Mouse (Mus musculus) limb, embryonic 13.5 days (tissue): ENCODE data around the gene Efcab6. TPM values are rescaled to one million over a fixed set of nuclear protein-coding genes. Genes with fewer than 3 reads are reported as not detected.
"Not testable (repeated sequence)": the region's sequence is repeated elsewhere in the genome, so short reads cannot be mapped to it uniquely, and the experiment has no call there.

Experiments used
- ATAC-seq: fragments of 200-750 bp; cut with Nextera tagmentation; 2 replicates; pipeline ENCODE4 v1.8.0; 2017; ENCODE audit warnings: low read depth, moderate number of reproducible peaks, moderate TSS enrichment; ENCODE audit not compliant: low FRiP score
- H3K27ac ChIP-seq: fragments of 300-500 bp; sonication (generic); 2 replicates; pipeline ENCODE4 v1.5.1; 2015; ENCODE audit warnings: inconsistent platforms, mild to moderate bottlenecking, moderate library complexity
- H3K27me3 ChIP-seq: fragments of 300-500 bp; sonication (generic); 2 replicates; pipeline ENCODE4 v1.6.1; 2015; ENCODE audit warnings: mild to moderate bottlenecking, inconsistent platforms
- H3K36me3 ChIP-seq: fragments of 300-500 bp; sonication (generic); 2 replicates; pipeline ENCODE4 v1.6.1; 2015; ENCODE audit warnings: inconsistent platforms, mild to moderate bottlenecking, moderate library complexity
- H3K4me1 ChIP-seq: fragments of 300-500 bp; sonication (generic); 2 replicates; pipeline ENCODE4 v1.6.1; 2015; ENCODE audit warnings: inconsistent platforms
- H3K4me2 ChIP-seq: fragments of 300-500 bp; sonication (generic); replicated peaks from 2 replicates; pipeline ENCODE4 v1.6.1; 2015; ENCODE audit warnings: inconsistent platforms, mild to moderate bottlenecking, moderate library complexity
- H3K4me3 ChIP-seq: fragments of 300-500 bp; sonication (generic); 2 replicates; pipeline ENCODE4 v1.5.1; 2015; ENCODE audit warnings: moderate library complexity, mild to moderate bottlenecking, inconsistent platforms
- H3K9ac ChIP-seq: fragments of 300-500 bp; sonication (generic); 2 replicates; pipeline ENCODE4 v1.6.1; 2015; ENCODE audit warnings: mild to moderate bottlenecking, inconsistent platforms
- H3K9me3 ChIP-seq: fragments of 300-500 bp; sonication (generic); 2 replicates; pipeline ENCODE4 v1.6.1; 2016; ENCODE audit warnings: inconsistent platforms
- WGBS: fragments of 180-500 bp; shearing (Covaris S2); methylation state at CpG from one replicate; pipeline ENCODE4 v1.1.7; 2015; 5-methylcytosine and 5-hydroxymethylcytosine counted together
- polyA plus RNA-seq: library from polyadenylated mRNA; unstranded; fragments of >200 nt; fragmentation: Nextera tagmentation; extraction: Ambion mirVana; gene quantifications from 2 replicates; pipeline ENCODE4 v1.2.1, GENCODE M21; 2015

The Efcab6 gene
- polyA plus RNA-seq: 0.27 TPM in 1 of 2 replicates, not detected in the other

GRCm38 (mm10) chr15:84065140-84065539 is at the start of gene Efcab6:
Gene Efcab6 (minus strand): TSS chr15:84065379.
- Histone ChIP-seq H3K4me1 (peaks cover 14% of the 10 kb centered on the region; the same call in 1 of the 2 replicates), H3K9me3 (peaks cover 10% of the 10 kb centered on the region; the same call in 1 of the 2 replicates), H3K27ac (no peak within 1 kb of the TSS), H3K4me2 (peak within 1 kb of the TSS; percentile 60), H3K27me3 (peaks cover 67% of the 10 kb centered on the region), H3K36me3 (no peaks in the 10 kb centered on the region), H3K4me3 (peak within 1 kb of the TSS; percentile 30), H3K9ac (no peak within 1 kb of the TSS)
- no peak for ATAC-seq
- under 1% methylated on average over 29 of the region's 29 CpGs for WGBS

DNA sequence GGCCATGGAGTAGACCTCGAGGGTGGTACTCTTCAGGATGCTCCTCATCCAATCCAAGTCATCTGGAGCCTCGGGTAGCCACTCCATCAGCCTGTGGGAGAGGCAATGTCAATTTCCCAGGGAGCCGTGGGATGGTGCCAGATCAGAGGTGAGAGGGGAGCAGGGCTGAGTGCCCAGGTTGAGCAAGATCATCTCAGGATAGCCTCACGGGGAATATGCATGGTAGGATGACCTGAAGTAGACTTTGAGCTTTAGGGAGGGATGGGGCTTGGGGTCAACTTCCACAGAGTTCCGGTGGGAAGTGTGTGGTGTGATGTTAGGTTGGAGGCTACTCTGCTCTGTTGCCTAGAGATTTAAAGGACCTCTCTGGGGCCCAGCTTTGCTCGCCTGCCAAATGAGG is 48.7 kb upstream of the Efcab6 start:
- no peak overlapping the region for H3K4me2 ChIP-seq
- no peaks in the 10 kb centered on the region for H3K27me3 ChIP-seq
- H3K4me3 ChIP-seq: no peak overlapping the region
- H3K27ac ChIP-seq: no peak overlapping the region
- WGBS: 72% methylated on average over 6 of the region's 6 CpGs
- no peaks in the 10 kb centered on the region for H3K4me1 ChIP-seq
- H3K9me3 ChIP-seq: no peaks in the 10 kb centered on the region
- no peak for ATAC-seq
- H3K9ac ChIP-seq: no peak overlapping the region
- H3K36me3 ChIP-seq: no peaks in the 10 kb centered on the region

- ATAC-seq: no peak
These were observed 43.7 kb upstream of the Efcab6 start for GRCm38 (mm10) chr15:84108899-84109298.

GRCm38 (mm10) chr15:84105924-84106500 is 40.8 kb upstream of the Efcab6 start:
- H3K4me1 ChIP-seq: peaks cover 10% of the 10 kb centered on the region
- H3K27ac ChIP-seq: no peak overlapping the region
- WGBS: 9% methylated on average over 12 of the region's 12 CpGs
- peaks cover 61% of the 10 kb centered on the region for H3K27me3 ChIP-seq
- H3K4me3 ChIP-seq: peak overlapping the region; percentile 56
- peak overlapping the region; percentile 94 for H3K4me2 ChIP-seq
- H3K9ac ChIP-seq: no peak overlapping the region
- no peak for ATAC-seq
- H3K9me3 ChIP-seq: no peaks in the 10 kb centered on the region
- H3K36me3 ChIP-seq: no peaks in the 10 kb centered on the region

More at GRCm38 (mm10) chr15:84108899-84109298, 43.7 kb upstream of the Efcab6 start:
- peaks cover 45% of the 10 kb centered on the region for H3K27me3 ChIP-seq
- peaks cover 10% of the 10 kb centered on the region for H3K4me1 ChIP-seq
- H3K27ac ChIP-seq: no peak overlapping the region
- WGBS: 7% methylated on average over 13 of the region's 13 CpGs
- H3K36me3 ChIP-seq: no peaks in the 10 kb centered on the region
- H3K9ac ChIP-seq: no peak overlapping the region
- H3K4me2 ChIP-seq: no peak overlapping the region
- H3K9me3 ChIP-seq: no peaks in the 10 kb centered on the region
- no peak overlapping the region for H3K4me3 ChIP-seq

GRCm38 (mm10) chr15:84105105-84105923 is 40.1 kb upstream of the Efcab6 start, which contains the start of gene Sult4a1:
Gene Sult4a1 (minus strand): TSS chr15:84105754.
- Histone ChIP-seq H3K36me3 (no peaks in the 10 kb centered on the region), H3K4me2 (peak within 1 kb of the TSS; percentile 94), H3K27ac (no peak within 1 kb of the TSS), H3K4me3 (peak within 1 kb of the TSS; percentile 56), H3K9me3 (no peaks in the 10 kb centered on the region), H3K9ac (peak within 1 kb of the TSS; percentile 63), H3K4me1 (peaks cover 10% of the 10 kb centered on the region), H3K27me3 (peaks cover 61% of the 10 kb centered on the region)
- WGBS: 2% methylated on average over 76 of the region's 77 CpGs
- ATAC-seq: no peak

DNA sequence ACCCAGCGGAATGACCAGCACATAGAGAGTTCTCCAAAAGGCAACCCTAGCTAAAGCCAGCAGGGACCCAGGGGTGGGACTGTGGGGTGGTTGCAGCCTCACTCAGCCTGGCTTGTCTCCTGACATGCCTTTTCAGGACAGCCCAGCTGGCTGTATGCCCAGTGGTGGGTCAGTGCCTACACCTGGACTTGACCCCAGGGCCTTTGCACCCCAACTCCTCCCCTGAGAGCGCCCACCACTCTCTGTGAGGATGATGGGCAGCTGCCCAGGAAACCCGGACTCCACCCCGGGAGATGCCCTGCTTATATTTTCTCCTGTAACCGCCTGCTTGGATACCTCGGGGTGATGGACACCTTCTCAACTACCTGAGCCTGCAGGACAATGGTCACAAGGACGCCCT is 39.4 kb upstream of the Efcab6 start:
- peaks cover 10% of the 10 kb centered on the region for H3K4me1 ChIP-seq
- H3K4me3 ChIP-seq: peak overlapping the region; percentile 56
- no peak overlapping the region for H3K27ac ChIP-seq
- no peak overlapping the region for H3K9ac ChIP-seq
- H3K9me3 ChIP-seq: no peaks in the 10 kb centered on the region
- WGBS: 77% methylated on average over 7 of the region's 7 CpGs
- ATAC-seq: no peak
- no peaks in the 10 kb centered on the region for H3K36me3 ChIP-seq
- peak overlapping the region; percentile 94 for H3K4me2 ChIP-seq
- peaks cover 61% of the 10 kb centered on the region for H3K27me3 ChIP-seq

DNA sequence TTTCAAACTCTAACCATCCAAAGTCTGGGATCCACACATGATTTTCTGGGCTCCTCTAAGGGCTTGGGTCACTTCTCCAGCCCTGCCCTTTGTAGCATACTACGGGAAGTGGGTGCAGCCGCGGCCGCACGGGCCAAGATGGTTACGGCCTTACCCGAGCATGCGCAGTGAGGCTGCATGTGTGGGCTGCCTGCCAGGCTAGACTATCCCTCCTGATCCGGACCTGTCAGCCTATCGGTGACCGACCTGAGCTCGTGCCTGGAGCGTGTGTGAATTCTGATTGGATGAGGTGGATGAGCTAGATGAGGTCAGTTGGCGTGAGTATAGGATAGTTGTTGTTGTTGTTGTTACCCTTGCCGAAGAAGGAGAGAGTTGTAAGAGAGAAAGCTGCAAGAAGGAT is 32.4 kb upstream of the Efcab6 start:
- H3K27me3 ChIP-seq, H3K9ac ChIP-seq, H3K9me3 ChIP-seq, H3K4me3 ChIP-seq, H3K36me3 ChIP-seq, H3K27ac ChIP-seq, H3K4me1 ChIP-seq, H3K4me2 ChIP-seq, ATAC-seq: not testable (repeated sequence)
- 81% methylated on average over 15 of the region's 15 CpGs for WGBS

GRCm38 (mm10) chr15:84096051-84096450 is 30.9 kb upstream of the Efcab6 start:
- no peaks in the 10 kb centered on the region for H3K36me3 ChIP-seq
- no peaks in the 10 kb centered on the region for H3K9me3 ChIP-seq
- no peaks in the 10 kb centered on the region for H3K27me3 ChIP-seq
- no peak overlapping the region for H3K9ac ChIP-seq
- 88% methylated on average over 8 of the region's 8 CpGs for WGBS
- H3K4me1 ChIP-seq: no peaks in the 10 kb centered on the region
- H3K4me3 ChIP-seq: no peak overlapping the region
- ATAC-seq: no peak
- no peak overlapping the region for H3K4me2 ChIP-seq
- H3K27ac ChIP-seq: no peak overlapping the region

- no peak for ATAC-seq
- H3K9me3 ChIP-seq: no peaks in the 10 kb centered on the region
- H3K4me1 ChIP-seq: no peaks in the 10 kb centered on the region
- no peak overlapping the region for H3K27ac ChIP-seq
- H3K9ac ChIP-seq: no peak overlapping the region
- no peak overlapping the region for H3K4me2 ChIP-seq
- no peak overlapping the region for H3K4me3 ChIP-seq
- WGBS: 67% methylated on average over 7 of the region's 7 CpGs
- H3K27me3 ChIP-seq: no peaks in the 10 kb centered on the region
- no peaks in the 10 kb centered on the region for H3K36me3 ChIP-seq
These were observed 29.7 kb upstream of the Efcab6 start for GRCm38 (mm10) chr15:84094921-84095320.

DNA sequence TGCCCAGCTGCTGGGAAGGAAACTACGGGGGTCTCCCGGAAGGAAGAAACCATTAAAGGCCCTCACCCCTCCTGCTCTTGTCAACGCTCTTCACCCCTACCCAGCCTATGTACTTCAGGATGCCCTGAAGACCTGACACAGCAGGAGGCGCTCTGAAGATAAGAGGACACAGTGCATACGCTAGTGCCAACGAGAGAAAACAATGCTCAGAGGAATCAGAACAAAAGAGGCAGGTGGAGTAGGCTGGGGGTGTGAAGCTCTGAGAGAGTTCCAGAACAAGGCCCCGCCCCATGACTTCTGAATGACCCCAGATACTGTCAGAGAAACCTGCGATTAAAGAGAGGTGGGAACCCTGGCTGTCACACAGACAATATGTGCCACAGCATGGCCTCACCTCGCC is 21.6 kb upstream of the Efcab6 start:
- no peak overlapping the region for H3K4me3 ChIP-seq
- H3K4me2 ChIP-seq: no peak overlapping the region
- no peak overlapping the region for H3K27ac ChIP-seq
- no peaks in the 10 kb centered on the region for H3K4me1 ChIP-seq
- no peaks in the 10 kb centered on the region for H3K36me3 ChIP-seq
- no peaks in the 10 kb centered on the region for H3K9me3 ChIP-seq
- no peak for ATAC-seq
- WGBS: 49% methylated on average over 9 of the region's 9 CpGs
- 0 out of 2 replicates have a peak, but pooled peaks cover 2% of the 10 kb centered on the region for H3K27me3 ChIP-seq
- H3K9ac ChIP-seq: no peak overlapping the region

DNA sequence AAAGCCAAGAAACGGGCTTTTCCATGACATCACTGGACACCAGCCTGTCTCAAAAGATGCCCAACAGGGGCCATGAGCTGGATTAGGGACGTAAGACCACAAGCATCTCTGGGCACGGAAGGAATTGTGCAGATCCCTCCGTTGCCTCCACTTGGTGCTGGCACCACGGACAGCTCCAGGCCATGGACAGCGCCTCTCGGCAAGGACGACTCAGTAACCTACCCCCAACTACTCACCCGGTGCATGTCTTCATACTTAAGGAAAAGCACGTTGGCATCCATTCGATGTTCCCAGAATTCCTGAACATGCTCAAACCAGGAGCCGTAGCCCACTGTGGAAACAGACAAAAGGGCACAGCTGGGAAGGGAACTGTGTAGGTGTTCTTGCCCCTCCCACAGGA is 21.2 kb upstream of the Efcab6 start:
- ATAC-seq: no peak
- Histone ChIP-seq H3K4me3 (no peak overlapping the region), H3K9me3 (no peaks in the 10 kb centered on the region), H3K4me2 (no peak overlapping the region), H3K4me1 (no peaks in the 10 kb centered on the region), H3K27me3 (0 out of 2 replicates have a peak, but pooled peaks cover 2% of the 10 kb centered on the region), H3K27ac (no peak overlapping the region), H3K9ac (no peak overlapping the region), H3K36me3 (no peaks in the 10 kb centered on the region)
- WGBS: 29% methylated on average over 12 of the region's 12 CpGs

GRCm38 (mm10) chr15:84080069-84080468 is 14.9 kb upstream of the Efcab6 start:
- no peak overlapping the region for H3K9ac ChIP-seq
- ATAC-seq: no peak
- 79% methylated on average over 7 of the region's 7 CpGs for WGBS

More at GRCm38 (mm10) chr15:84080069-84080468, 14.9 kb upstream of the Efcab6 start:
- no peaks in the 10 kb centered on the region for H3K36me3 ChIP-seq
- H3K4me2 ChIP-seq: no peak overlapping the region
- H3K27ac ChIP-seq: no peak overlapping the region
- H3K27me3 ChIP-seq: peaks cover 9% of the 10 kb centered on the region
- H3K4me1 ChIP-seq: no peaks in the 10 kb centered on the region
- no peak overlapping the region for H3K4me3 ChIP-seq
- H3K9me3 ChIP-seq: no peaks in the 10 kb centered on the region
